Mouse (Mus musculus) lung, adult 18-20 months (tissue): Measurements from ENCODE around the gene Spast.

Source experiments
- DNase-seq, 2 experiments: peaks; one replicate each; pipeline ENCODE4 v3.0.0; 2022; ENCODE audit warnings: mixed read lengths in 2 of 2

Gene Spast

GRCm38 (mm10) chr17:74431481-74431880 lies 92.7 kb downstream of the Spast start:
- peak in 1 of 2 experiments; percentile 3 for DNase-seq

GRCm38 (mm10) chr17:74432631-74433030 lies 93.8 kb downstream of the Spast start:
- DNase-seq, result no peak

GRCm38 (mm10) chr17:74437762-74438161 lies 99.0 kb downstream of the Spast start:
- no peak for DNase-seq

- no peak for DNase-seq
These were observed 101.7 kb downstream of the Spast start for GRCm38 (mm10) chr17:74440486-74440885.
